Mouse (Mus musculus) G1E-ER4 (cell line): Measurements from ENCODE around the gene BC049352. TPM values are rescaled to one million over a fixed set of nuclear protein-coding genes. Genes with fewer than 3 reads are reported as not detected.

Experiments used
- GATA1 ChIP-seq: IDR thresholded peaks from one replicate; pipeline ENCODE4 v1.8.0; 2012; ENCODE audit warnings: low read length, inconsistent platforms
- polyA plus RNA-seq: library from polyadenylated mRNA; stranded (reverse); fragments of >175 nt; gene quantifications from 2 replicates; pipeline ENCODE4 v1.2.3, GENCODE M21; 2012

BC049352 gene
- polyA plus RNA-seq, 1 experiment: not detected

DNA sequence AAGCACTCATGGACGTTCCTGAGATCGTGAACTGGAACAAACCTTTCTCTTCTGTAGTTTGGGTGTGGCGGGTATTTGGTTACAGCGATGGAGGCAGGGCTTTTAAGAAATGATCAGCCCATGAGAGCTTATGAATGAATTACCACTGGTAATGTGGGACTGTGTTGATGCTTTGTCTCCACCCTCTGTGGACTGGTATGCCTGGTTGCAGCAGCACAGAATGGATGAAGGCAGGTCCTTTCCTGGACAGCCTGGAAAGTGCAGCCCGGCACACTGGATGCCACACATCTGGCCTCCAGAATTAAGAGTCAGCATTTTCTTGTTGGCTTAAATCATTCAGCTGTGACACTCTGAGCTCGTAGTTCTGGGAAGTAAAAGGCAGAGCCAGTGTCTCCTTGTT, 30.2 kb downstream of the BC049352 start:
- no peak for TF ChIP-seq GATA1

DNA sequence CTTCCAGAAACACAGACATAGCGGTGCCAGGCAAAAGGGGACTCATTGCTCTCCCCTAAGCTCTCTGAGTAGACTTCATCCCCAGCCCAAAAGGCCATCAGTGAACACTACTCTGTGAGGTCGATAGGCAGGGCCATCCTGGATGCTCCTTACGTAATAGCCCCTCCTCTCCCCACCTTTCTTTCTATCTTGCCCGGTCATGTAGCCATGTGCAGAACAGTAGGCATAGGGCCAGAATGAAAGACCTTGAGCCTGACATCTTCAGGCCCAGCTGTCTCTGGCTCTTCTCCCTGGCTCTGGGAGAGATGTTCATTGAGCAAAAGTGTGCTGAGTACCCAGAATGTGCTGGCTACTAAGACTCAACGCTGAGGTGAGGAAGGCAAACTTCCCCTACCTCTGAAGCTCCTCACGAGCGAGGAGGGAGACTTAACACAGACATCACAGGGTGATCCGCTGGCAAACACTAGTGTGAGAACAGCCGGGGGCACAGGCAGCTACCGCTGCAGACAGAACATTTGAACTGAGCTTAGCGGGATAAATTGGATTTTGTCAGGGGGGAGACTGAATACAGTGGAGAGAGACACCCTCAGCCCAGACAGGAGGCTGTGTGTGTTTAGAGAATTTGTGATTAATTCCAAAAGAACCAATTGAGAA, 33.8 kb downstream of the BC049352 start:
- TF ChIP-seq GATA1: no peak

DNA sequence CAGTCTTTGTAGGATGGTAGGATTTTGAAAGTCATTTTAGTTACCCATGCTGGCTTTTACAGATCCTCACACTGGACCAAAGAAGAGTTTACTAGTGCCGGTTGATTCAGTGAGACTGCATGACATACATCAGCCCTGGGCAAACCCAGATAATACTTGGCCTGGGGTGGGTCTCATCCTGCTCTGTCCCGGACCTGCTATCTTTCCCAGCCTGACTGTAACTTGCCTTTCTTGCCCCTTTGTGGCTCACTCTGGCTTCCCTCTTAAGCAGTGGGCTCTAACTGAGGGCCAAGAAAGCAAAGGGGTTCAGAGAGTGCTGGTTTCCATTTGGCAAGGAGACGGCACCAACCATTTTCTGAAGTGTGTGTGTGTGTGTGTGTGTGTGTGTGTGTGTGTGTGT, 37.8 kb downstream of the BC049352 start:
- TF ChIP-seq GATA1: no peak

DNA sequence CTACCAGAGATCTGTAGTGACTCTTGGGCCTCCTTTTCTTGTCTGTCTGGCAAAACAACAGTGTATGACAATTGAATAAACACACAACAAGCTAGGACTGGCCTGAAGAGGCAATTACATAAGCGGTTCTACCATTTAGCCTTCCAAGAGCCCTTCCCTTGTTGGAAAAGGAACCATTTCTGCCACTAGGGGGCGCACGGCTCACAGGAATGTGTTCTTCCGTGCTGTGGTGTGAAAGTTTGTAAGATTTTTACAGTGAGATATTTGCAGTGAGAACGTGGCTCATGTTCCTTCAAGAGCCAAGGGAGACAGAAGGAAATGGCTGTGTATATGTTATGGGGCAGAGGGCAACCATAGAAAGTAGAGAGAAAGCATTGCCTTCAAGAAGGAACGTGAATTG, 39.8 kb downstream of the BC049352 start:
- TF ChIP-seq GATA1: no peak

DNA sequence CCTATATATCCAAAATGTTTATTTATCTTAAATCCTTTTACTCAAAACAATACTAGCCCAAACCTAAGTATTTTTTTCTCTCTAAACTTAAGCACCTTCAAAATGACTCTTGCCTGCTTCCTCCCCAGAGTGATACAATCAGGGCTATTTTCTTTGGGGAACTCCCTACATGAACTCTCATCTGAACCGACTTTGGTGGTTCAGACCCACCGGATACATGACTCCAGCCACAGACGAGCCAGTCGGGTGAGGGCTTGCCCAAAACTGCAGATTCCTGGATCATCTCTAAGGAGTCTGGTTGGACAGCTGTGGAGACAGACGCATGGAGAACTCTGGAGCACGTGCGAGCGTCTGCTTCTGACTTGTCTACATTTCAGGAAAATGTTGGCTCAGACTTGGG, 47.6 kb downstream of the BC049352 start:
- no peak for TF ChIP-seq GATA1

DNA sequence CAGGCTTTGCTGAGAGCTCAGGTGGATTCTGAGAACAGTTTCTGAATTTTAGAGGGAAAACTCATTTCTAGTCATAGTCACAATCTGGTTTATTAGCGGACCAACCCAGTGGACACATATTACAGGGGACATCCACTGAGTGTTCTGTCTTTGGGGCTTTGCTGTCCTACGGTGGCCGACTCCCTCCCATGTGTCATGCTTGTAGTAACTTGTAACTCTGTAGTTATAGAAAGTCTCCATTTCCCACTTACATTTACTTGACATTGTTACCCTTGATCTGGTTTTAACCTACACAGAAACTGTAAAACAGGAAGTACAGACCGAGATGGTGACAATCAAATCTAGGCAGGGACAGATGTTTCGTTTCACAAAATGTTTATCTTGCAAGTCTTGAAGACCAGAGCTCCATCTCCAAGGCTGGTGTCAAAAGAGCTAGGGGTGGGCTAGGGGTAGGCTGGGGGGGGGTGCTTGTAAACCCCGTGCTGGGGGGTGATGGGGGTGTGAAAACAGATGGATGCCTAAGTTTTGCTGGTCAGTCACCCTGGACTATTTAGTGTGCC, 53.9 kb downstream of the BC049352 start:
- TF ChIP-seq GATA1: no peak

DNA sequence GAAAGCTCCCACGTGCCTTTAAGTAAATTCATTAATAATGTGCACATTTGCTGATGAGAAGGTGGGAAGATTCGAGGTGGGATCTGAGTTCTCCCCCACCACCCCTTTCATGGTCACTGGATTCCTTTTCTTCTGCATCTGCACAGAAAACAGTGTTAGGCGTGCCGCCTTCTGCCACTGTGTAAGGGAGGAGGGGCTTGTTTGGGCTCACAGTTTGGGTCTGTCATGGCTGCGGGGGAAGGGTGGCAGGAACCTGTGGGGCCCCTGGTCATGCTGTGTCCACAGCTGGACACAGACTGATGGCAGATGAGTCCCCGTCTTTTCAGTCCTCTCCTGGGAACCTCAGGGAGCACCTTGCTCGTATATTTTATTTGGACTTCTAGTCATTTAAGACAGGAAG, 54.9 kb downstream of the BC049352 start:
- TF ChIP-seq GATA1: no peak

DNA sequence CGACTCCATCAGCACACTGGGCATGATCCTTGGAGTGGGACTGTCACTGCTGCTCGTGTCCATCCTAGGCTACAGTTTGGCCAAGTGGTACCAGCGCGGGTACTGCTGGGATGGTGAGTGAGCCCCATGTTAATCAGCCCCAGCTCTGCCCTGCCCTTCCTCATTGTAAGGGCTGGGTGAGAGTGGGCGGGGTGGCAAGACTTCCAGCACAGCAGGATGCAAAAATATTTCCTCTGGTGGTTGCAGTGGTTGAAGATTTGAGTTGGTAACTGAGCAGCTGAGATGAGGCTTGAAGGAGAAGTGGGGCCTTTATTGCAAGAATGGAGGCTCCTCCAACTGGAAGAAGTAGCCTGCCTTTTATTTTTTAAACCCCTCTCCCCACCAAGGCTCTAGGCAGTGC, 59.6 kb downstream of the BC049352 start:
- TF ChIP-seq GATA1: no peak

DNA sequence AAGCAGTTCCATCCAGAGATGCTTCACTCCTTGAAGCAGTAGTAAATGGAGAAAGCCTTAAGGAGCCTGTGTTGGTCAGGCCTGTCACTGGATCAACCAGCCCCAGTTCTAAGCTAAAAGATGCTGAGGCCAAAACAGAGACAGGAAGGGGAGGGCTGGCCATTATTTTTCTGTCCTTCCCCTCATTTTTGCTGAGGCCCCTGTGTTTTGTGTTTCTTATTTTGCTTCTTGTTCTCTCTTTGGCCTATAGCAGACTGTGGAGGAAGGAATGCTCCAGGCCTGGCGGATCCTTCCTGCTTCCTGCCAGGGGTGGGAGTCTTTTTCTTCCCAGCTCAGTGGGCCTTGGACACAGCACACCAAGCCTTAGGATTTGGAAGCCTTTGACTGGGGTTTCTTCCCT, 63.6 kb downstream of the BC049352 start:
- TF ChIP-seq GATA1: no peak

DNA sequence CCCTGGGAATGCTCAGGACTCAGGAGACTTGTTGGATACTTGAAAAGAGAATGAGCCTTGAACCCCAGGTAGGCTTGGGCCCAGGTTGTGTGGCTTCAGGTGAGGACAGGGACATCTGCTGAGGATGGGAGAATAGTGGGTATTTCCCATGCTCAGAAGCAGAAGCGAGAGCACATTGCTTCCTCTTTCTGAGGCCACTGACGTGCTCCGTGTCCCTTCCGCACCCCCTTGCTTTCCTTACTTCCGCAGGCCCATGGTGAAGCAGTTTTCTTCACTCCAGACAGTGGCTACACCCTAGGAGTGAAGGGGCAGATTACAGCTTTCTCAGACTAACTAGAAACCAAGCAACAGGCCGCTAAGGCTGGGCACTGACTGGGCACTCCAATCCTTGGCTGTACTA, 64.3 kb downstream of the BC049352 start:
- no peak for TF ChIP-seq GATA1

DNA sequence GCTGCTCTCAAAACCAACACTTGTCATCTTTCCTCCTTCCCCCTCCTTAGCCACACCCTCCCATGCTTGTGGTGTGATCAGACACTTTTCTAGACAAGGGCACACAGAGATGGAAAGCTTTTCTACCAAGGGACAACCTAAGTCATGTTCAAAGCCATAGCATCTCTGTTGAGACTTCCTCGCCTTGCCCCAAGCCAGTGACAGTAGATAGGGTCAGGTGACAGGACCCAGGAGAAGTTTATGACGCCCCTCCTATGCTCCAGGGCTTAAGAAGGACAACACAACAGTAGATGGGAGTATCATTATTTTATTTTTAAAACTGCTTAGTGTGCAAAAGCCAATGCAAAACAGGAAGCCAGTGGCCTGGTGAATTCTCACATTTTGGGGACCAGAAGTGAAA, 65.7 kb downstream of the BC049352 start:
- no peak for TF ChIP-seq GATA1

DNA sequence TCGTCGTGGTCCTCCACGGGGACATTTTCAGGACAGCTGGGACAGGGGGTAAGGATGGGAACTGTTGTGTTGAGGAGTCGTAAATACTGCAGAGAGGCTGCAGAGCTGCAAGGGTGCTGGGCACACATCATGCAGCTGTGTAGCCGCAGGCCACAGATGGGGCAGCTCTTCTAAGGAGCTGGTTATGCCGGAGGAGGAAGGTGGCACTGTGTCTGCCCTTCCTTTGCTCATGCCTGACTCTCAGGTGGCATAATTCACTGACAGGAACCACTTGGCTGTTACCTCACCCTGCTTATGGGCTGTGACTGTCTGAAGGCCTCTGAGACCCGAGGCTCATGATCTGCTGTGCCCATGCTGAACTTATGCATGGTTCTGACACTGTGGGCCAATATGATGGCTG, 68.5 kb downstream of the BC049352 start:
- no peak for TF ChIP-seq GATA1

DNA sequence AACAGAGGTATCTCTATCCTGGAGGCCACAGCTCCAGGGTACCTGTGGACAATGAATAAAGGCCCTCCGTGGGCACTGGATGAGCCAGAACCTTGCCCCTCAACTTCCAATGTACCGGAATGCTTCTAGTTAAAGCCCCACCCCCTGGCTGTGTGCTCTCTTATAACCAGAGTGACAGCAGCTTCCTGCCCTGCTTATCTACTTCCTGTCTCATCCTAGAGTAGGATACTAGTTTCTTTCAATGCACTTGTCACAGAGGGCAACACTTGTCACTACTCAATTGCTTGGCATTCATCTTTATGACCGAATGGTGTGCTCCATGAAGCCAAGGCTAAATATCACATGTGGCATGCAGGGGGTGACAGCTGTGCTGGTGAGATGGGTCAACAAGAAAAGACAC, 69.5 kb downstream of the BC049352 start:
- no peak for TF ChIP-seq GATA1

DNA sequence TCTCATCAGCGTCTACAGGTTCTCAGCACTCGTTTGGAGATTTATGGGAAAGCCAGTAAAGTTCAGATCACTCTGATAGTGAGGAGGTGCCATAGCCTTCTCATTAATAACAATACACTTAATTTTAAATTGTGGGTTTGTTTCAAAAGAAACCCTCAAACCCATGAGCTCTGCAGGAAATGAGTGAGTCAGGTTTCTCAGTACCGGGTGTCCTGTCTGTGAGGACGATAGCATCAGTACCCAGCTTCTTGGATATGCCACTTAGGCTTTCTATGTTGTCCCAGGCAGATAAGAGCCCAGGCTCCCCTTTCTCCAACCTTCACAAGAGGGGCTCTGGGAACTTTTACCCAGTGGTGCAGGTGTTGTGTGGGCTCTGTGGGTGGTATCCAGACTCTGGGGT, 70.2 kb downstream of the BC049352 start:
- TF ChIP-seq GATA1: no peak

DNA sequence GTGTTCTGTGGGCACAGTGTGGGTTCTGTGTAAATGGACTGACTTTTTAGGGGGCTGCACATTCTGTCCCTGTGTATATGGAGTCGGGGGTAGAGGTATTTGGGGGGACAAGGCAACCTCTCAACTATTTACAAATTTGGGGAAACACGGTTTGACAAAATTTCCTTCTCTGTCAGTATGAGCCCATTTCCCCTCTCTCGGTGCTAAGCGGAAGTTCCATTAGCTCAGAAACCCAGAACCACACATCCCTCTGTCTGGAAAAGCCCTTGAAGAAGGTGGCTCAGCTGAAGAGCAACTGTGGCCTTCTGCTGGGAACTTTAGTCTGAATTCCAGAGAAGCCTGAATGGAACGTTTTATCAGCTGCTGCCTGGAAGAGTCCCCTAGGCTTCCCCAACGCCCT, 70.6 kb downstream of the BC049352 start:
- no peak for TF ChIP-seq GATA1

DNA sequence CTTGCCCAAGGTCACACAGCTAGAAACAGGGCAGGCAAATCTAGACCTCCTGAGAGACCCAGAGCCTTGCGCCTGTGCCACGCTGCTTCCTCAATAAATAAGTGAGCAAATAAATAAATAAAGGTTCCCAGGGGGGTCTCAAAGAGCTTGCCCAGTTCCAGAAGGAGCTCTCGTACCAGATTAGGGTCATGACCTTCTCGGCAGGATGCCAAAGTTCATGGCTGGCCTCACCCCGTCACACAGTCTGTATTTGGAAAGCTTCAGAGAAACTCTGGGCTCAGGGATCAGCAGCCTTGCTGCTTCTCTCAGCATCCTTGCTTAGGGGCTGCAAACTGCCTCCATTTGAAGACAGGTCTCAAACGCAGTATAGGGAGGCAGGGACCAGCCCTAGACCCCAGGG, 72.2 kb downstream of the BC049352 start:
- no peak for TF ChIP-seq GATA1

DNA sequence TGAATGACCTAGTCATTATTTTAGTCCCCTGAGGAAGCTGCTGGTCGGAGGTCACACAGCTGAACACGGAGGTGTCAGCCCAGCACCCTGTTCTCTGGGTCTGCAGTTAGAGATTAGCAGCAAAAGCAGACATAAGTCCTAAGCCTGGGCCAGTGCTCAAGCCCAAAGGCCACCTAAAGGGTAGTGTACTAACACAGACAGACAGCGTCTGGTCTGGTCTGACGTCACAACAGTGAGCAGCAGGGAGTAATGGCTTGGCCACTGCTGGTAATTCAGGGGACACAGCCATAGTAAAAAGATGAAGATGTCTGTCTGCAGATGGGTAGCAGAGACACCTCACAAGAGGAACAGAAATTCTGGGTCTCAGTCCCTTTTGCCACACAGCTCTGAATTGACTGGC, 72.8 kb downstream of the BC049352 start:
- TF ChIP-seq GATA1: no peak

DNA sequence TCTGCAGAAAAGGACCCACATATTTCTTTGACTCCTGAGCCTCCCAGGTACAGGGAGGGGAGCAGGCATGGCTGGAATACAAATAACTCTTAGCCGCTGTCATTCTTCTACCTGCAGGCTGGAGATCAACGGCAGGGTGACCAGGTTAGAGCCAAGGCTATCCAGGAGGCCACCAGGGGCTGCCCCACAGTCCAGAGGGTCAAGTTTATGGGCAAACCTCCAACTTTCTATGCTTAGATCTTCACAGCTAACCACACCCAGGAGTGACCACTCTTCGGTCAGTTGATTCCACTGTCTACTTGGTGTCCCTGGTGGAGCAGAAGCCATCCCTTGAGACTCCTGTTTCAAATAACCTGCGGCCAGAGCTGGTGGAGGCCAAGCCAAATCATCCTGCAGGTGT, 73.6 kb downstream of the BC049352 start:
- no peak for TF ChIP-seq GATA1
